Mouse (Mus musculus) G1E (cell line): ENCODE data around the gene Ptprj. TPM values are rescaled to one million over a fixed set of nuclear protein-coding genes. Genes with fewer than 3 reads are reported as not detected.

ENCODE experiments used
- ATAC-seq: 2 replicates; pipeline ENCODE4 v1.8.0; 2016; ENCODE audit warnings: mild to moderate bottlenecking; ENCODE audit not compliant: insufficient number of reproducible peaks, poor library complexity, low FRiP score, severe bottlenecking; ENCODE audit errors: extremely low read depth
- DNase-seq: peaks from one replicate; pipeline ENCODE4 v3.0.0; 2012; ENCODE audit warnings: low spot score
- H3K27me3 ChIP-seq: 2 replicates; pipeline ENCODE4 v1.6.1; 2012; ENCODE audit warnings: mild to moderate bottlenecking, low read length, inconsistent platforms; ENCODE audit not compliant: insufficient read depth
- H3K36me3 ChIP-seq: replicated peaks from 2 replicates; pipeline ENCODE3; 2012; ENCODE audit warnings: mild to moderate bottlenecking, inconsistent platforms
- H3K4me1 ChIP-seq: 2 replicates; pipeline ENCODE4 v1.6.1; 2012; ENCODE audit warnings: low read depth, low read length, inconsistent platforms, mixed read lengths; ENCODE audit not compliant: insufficient read depth
- H3K4me3 ChIP-seq: 2 replicates; pipeline ENCODE4 v1.5.1; 2012; ENCODE audit warnings: low read depth, mild to moderate bottlenecking, inconsistent platforms, low read length, moderate library complexity, mixed read lengths
- H3K9me3 ChIP-seq: replicated peaks from 2 replicates; pipeline ENCODE4 v1.6.1; 2012; ENCODE audit warnings: inconsistent platforms
- CTCF ChIP-seq: IDR thresholded peaks from 2 replicates; pipeline ENCODE4 v1.5.1; 2012; ENCODE audit warnings: low read depth, low read length, inconsistent platforms, mixed read lengths
- GATA1 ChIP-seq: IDR thresholded peaks from 2 replicates; pipeline ENCODE4 v1.6.1; 2012; ENCODE audit warnings: borderline replicate concordance, low read length, inconsistent platforms, mixed read lengths
- GATA2 ChIP-seq: IDR thresholded peaks from 2 replicates; pipeline ENCODE4 v1.6.1; 2012; ENCODE audit warnings: low read depth, low read length, inconsistent platforms, borderline replicate concordance
- POLR2AphosphoS5 ChIP-seq: IDR thresholded peaks from 2 replicates; pipeline ENCODE4 v1.6.1; 2012; ENCODE audit warnings: low read depth, low read length, inconsistent platforms; ENCODE audit not compliant: insufficient replicate concordance
- TAL1 ChIP-seq: conservative IDR thresholded peaks from 2 replicates; pipeline ENCODE4 v1.6.1; 2012; ENCODE audit warnings: low read depth, low read length, inconsistent platforms, mixed read lengths
- polyA plus RNA-seq: library from polyadenylated mRNA; stranded (reverse); fragments of >175 nt; gene quantifications from 2 replicates; pipeline ENCODE4 v1.2.3, GENCODE M21; 2012
- total RNA-seq, 2 experiments: library from RNA; stranded (forward) in 1 of 2; stranded (reverse) in 1 of 2; fragments of 200-1000 nt in 1 of 2; fragments of >200 nt in 1 of 2; fragmentation: Nextera tagmentation in 1 of 2; gene quantifications; 2 replicates each; pipeline ENCODE4 v1.2.3; 2014 to 2017

Gene Ptprj
- total and polyA plus RNA-seq, 3 experiments: 0.02 to 0.44 TPM; not detected in 1

- Histone ChIP-seq H3K4me3 (no peak overlapping the region), H3K4me1 (peaks cover 34% of the 10 kb centered on the region), H3K27me3 (no peaks in the 10 kb centered on the region), H3K9me3 (no peaks in the 10 kb centered on the region), H3K36me3 (no peaks in the 10 kb centered on the region)
- ATAC-seq (no peak), DNase-seq (no peak)
- TF ChIP-seq TAL1 (no peak), POLR2AphosphoS5 (no peak), GATA1 (no peak), CTCF (no peak), GATA2 (no peak)
These were observed 17.3 kb downstream of the Ptprj start for GRCm38 (mm10) chr2:90563171-90563570.

GRCm38 (mm10) chr2:90562126-90562670 lies 18.2 kb downstream of the Ptprj start:
- Histone ChIP-seq H3K27me3 (no peaks in the 10 kb centered on the region), H3K9me3 (no peaks in the 10 kb centered on the region), H3K4me1 (peaks cover 34% of the 10 kb centered on the region), H3K4me3 (no peak overlapping the region), H3K36me3 (no peaks in the 10 kb centered on the region)
- TF ChIP-seq POLR2AphosphoS5: no peak
- no peak for TF ChIP-seq GATA2
- TF ChIP-seq TAL1: no peak
- no peak for TF ChIP-seq GATA1
- TF ChIP-seq CTCF: no peak
- ATAC-seq (no peak), DNase-seq (no peak)

GRCm38 (mm10) chr2:90560197-90560843 lies 20.1 kb downstream of the Ptprj start:
- ATAC-seq (peak; percentile 87), DNase-seq (peak; percentile 55)
- Histone ChIP-seq H3K4me3 (no peak overlapping the region), H3K4me1 (peaks cover 26% of the 10 kb centered on the region), H3K9me3 (no peaks in the 10 kb centered on the region), H3K36me3 (no peaks in the 10 kb centered on the region), H3K27me3 (no peaks in the 10 kb centered on the region)
- TF ChIP-seq TAL1: peak; percentile 71; the same call in 1 of the 2 replicates
- no peak for TF ChIP-seq GATA2

GRCm38 (mm10) chr2:90559688-90560196 lies 20.7 kb downstream of the Ptprj start:
- DNase-seq (no peak), ATAC-seq (no peak)
- H3K36me3 ChIP-seq: no peaks in the 10 kb centered on the region
- H3K9me3 ChIP-seq: no peaks in the 10 kb centered on the region
- no peak overlapping the region for H3K4me3 ChIP-seq
- H3K4me1 ChIP-seq: peaks cover 24% of the 10 kb centered on the region
- TF ChIP-seq CTCF: no peak
- no peak; the same call in 1 of the 2 replicates for TF ChIP-seq TAL1
- no peak for TF ChIP-seq GATA2
- TF ChIP-seq GATA1: no peak
- no peak for TF ChIP-seq POLR2AphosphoS5
- no peaks in the 10 kb centered on the region for H3K27me3 ChIP-seq

- no peaks in the 10 kb centered on the region for H3K36me3 ChIP-seq
- no peak for ATAC-seq
- TF ChIP-seq GATA2: no peak
- TF ChIP-seq TAL1: no peak
- no peak for TF ChIP-seq GATA1
- TF ChIP-seq CTCF: no peak
- TF ChIP-seq POLR2AphosphoS5: no peak
- H3K27me3 ChIP-seq: no peaks in the 10 kb centered on the region
- H3K9me3 ChIP-seq: no peaks in the 10 kb centered on the region
- H3K4me3 ChIP-seq: no peak overlapping the region
- peaks cover 24% of the 10 kb centered on the region for H3K4me1 ChIP-seq
- DNase-seq: no peak
These were observed 21.3 kb downstream of the Ptprj start for GRCm38 (mm10) chr2:90559015-90559687.

- H3K4me1 ChIP-seq: peaks cover 24% of the 10 kb centered on the region
- no peaks in the 10 kb centered on the region for H3K27me3 ChIP-seq
- DNase-seq: no peak
- TF ChIP-seq POLR2AphosphoS5 (no peak), GATA2 (no peak), GATA1 (no peak), TAL1 (no peak), CTCF (no peak)
- H3K4me3 ChIP-seq: no peak overlapping the region
- ATAC-seq: no peak
- H3K36me3 ChIP-seq: no peaks in the 10 kb centered on the region
- no peaks in the 10 kb centered on the region for H3K9me3 ChIP-seq
These were observed 22.1 kb downstream of the Ptprj start for GRCm38 (mm10) chr2:90558361-90558760.
